Comparison of ENCODE assay signal across 20 mouse cellular contexts in the genomic region with DNA sequence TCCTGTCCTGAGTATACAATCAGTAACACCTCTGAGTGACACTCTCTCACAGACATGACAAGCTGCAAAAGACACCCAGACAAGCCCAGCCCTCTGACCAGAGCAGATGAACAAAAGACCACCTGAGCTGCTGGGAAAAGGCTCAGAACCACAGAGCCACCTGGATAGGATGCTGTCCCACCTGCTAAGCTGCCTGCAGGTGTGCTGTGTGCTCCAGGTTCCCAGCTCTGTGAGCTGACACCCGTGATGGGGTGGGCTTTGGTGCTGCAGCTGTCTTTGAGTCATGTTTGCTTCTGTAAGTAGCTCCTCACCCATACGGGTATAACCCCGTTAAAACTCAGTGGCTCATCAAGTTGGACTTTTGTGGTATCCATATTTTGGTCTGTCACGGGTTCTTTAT.
"Had no signal": no experiment of that assay in that cellular context is flagged by ENCODE, and none has a peak within 500 bp of the region (broad histone marks: within the 10 kb centered on the region; RNA-seq: fewer than 3 reads in every experiment).

No protein-coding gene starts in this region.

- H3K27me3 ChIP-seq: intestine, embryonic 15.5 days; kidney, embryonic 15.5 days; liver, embryonic 12.5 days; liver, embryonic 15.5 days; midbrain, embryonic 12.5 days; midbrain, embryonic 15.5 days; neural tube, embryonic 12.5 days; neural tube, embryonic 15.5 days; stomach, embryonic 15.5 days had no signal

- H3K4me1 ChIP-seq: intestine, embryonic 15.5 days; liver, embryonic 12.5 days; liver, embryonic 15.5 days; stomach, embryonic 15.5 days had no signal

- H3K9me3 ChIP-seq: intestine, embryonic 15.5 days; kidney, embryonic 15.5 days; liver, embryonic 12.5 days; liver, embryonic 15.5 days; midbrain, embryonic 12.5 days; midbrain, embryonic 15.5 days; neural tube, embryonic 12.5 days; neural tube, embryonic 15.5 days; stomach, embryonic 15.5 days had no signal

- H3K9ac ChIP-seq: intestine, embryonic 15.5 days; kidney, embryonic 15.5 days; liver, embryonic 12.5 days; liver, embryonic 15.5 days; midbrain, embryonic 12.5 days; midbrain, embryonic 15.5 days; neural tube, embryonic 12.5 days; neural tube, embryonic 15.5 days; stomach, embryonic 15.5 days had no signal

- ATAC-seq: intestine, embryonic 15.5 days; liver, embryonic 12.5 days had no signal

- H3K36me3 ChIP-seq: intestine, embryonic 15.5 days; kidney, embryonic 15.5 days; liver, embryonic 12.5 days; liver, embryonic 15.5 days; midbrain, embryonic 12.5 days; midbrain, embryonic 15.5 days; neural tube, embryonic 12.5 days; neural tube, embryonic 15.5 days; stomach, embryonic 15.5 days had no signal

- DNase-seq: kidney, adult 11 months; kidney, adult 8-10 months; kidney, postnatal 10 days; kidney, postnatal 36 days; layer of hippocampus, postnatal 36 days; lung, adult 2 months; right cerebral cortex, adult 18-20 months; right cerebral cortex, postnatal 25 days; spleen, adult 18-20 months had no signal

- H3K27ac ChIP-seq: intestine, embryonic 15.5 days; kidney, embryonic 15.5 days; left cerebral cortex, adult 2 months; liver, embryonic 12.5 days; liver, embryonic 15.5 days; macrophage; midbrain, embryonic 15.5 days; neural tube, embryonic 12.5 days; neural tube, embryonic 15.5 days; stomach, embryonic 15.5 days had no signal

- H3K4me2 ChIP-seq: intestine, embryonic 15.5 days; kidney, embryonic 15.5 days; liver, embryonic 12.5 days; liver, embryonic 15.5 days; midbrain, embryonic 12.5 days; midbrain, embryonic 15.5 days; neural tube, embryonic 12.5 days; neural tube, embryonic 15.5 days; stomach, embryonic 15.5 days had no signal

- H3K4me3 ChIP-seq: intestine, embryonic 15.5 days; kidney, embryonic 15.5 days; left cerebral cortex, adult 2 months; liver, embryonic 12.5 days; liver, embryonic 15.5 days; midbrain, embryonic 12.5 days; midbrain, embryonic 15.5 days; neural tube, embryonic 12.5 days; neural tube, embryonic 15.5 days; stomach, embryonic 15.5 days had no signal
